Mouse (Mus musculus) C2C12 (cell line): ENCODE data around the gene Pnmal2.

ENCODE experiments used
- CTCF ChIP-seq: IDR thresholded peaks from one replicate; pipeline ENCODE4 v1.5.1; 2011; ENCODE audit not compliant: control insufficient read depth, insufficient read depth, insufficient read length
- USF1 ChIP-seq: IDR thresholded peaks from one replicate; pipeline ENCODE4 v1.6.1; 2011; ENCODE audit warnings: low read depth, mild to moderate bottlenecking, control low read depth, moderate library complexity

- TF ChIP-seq USF1 (no peak), CTCF (no peak)
Observed at GRCm38 (mm10) chr7:16980348-16980747, 35.9 kb downstream of the Pnmal2 start.
